Mouse (Mus musculus): ENCODE data around the gene Optc. TPM values are rescaled to one million over a fixed set of nuclear protein-coding genes. Genes with fewer than 3 reads are reported as not detected.

Optc gene
- 1.7 and 1.8 TPM in 2 replicates for polyA plus RNA-seq (2015; fragmentation: Nextera tagmentation; extraction: Ambion mirVana)

DNA sequence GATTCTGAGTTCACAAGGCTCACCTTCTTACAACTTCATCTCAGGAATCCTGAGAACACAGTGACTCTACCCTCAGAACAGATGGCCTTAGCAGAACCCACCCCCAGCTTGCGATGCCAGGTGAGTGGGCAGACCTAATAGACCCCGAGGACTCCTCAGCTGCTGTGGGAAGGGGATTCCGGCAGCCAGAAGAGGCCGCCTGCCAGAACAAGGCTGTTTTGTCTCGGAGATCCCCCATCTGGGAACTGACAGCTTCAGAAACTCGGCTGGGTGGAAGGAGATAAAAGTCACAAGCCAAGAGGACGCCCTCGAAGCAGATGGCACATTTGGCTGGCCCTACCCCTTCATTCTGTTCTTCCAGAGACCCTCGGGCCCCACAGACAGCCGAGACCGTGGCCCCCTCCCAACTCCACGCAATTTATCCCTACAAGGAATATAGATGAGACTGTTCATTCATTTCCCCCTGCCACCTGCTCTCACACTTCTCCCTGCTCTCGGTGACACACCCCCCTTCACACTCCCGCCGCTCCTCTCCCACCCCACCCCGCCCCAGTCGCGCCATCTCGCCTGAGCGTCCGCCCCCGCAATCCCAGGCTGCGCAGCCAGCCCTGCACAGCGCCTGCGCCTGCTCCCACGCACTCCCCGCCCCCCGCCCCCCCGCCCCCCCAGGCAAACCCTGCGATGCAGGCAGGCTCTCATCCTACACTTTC lies at the start of gene Optc:
Gene Optc, minus strand, starts transcription at position 51 of the 710 bp plus-strand sequence.
- H3K9ac ChIP-seq, result peak within 1 kb of the TSS; percentile 19; the same call in 1 of the 2 replicates
- H3K4me1 ChIP-seq, result peaks cover 28% of the 10 kb centered on the region
- no peaks in the 10 kb centered on the region for H3K27me3 ChIP-seq (replicated peaks)
- peak within 1 kb of the TSS; percentile 87 for H3K27ac ChIP-seq
- H3K4me2 ChIP-seq, result peak within 1 kb of the TSS; percentile 91
- H3K36me3 ChIP-seq, result no peaks in the 10 kb centered on the region
- ATAC-seq (ENCODE audit: insufficient read depth, low FRiP score, low read depth), result peak; percentile 69
- H3K9me3 ChIP-seq, result no peaks in the 10 kb centered on the region
- WGBS, result 6% methylated on average over 27 of the region's 30 CpGs
- H3K4me3 ChIP-seq (replicated peaks), result peak within 1 kb of the TSS; percentile 41

DNA sequence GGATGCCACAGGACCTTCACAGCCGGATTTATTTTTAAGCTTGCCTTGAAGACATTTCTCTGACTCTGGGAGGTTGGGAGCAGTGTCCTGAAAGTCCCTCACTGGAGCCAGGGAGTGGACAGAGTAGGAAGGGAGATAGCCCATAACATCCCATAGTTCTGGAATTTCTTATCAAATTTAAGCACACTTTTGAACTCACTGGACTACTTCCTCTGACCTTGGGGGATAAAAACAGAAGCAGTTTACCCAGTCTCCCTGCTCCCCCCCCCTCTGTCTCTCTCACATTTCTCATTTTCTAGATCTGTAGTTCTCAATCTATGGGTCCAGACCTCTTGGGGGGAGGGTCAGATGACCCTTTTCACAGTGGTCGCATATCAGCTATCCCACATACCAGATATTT lies 46.2 kb upstream of the Optc start:
- WGBS, result 51% methylated on average over 2 of the region's 2 CpGs
- H3K4me1 ChIP-seq, result peaks cover 8% of the 10 kb centered on the region; the same call in 1 of the 2 replicates
- no peaks in the 10 kb centered on the region for H3K9me3 ChIP-seq
- ATAC-seq (ENCODE audit: insufficient read depth, low FRiP score, low read depth), result no peak
- no peak overlapping the region for H3K4me3 ChIP-seq (replicated peaks)
- H3K36me3 ChIP-seq, result no peaks in the 10 kb centered on the region
- H3K4me2 ChIP-seq, result no peak overlapping the region
- no peak overlapping the region for H3K9ac ChIP-seq
- H3K27ac ChIP-seq, result no peak overlapping the region
- H3K27me3 ChIP-seq (replicated peaks), result no peaks in the 10 kb centered on the region

DNA sequence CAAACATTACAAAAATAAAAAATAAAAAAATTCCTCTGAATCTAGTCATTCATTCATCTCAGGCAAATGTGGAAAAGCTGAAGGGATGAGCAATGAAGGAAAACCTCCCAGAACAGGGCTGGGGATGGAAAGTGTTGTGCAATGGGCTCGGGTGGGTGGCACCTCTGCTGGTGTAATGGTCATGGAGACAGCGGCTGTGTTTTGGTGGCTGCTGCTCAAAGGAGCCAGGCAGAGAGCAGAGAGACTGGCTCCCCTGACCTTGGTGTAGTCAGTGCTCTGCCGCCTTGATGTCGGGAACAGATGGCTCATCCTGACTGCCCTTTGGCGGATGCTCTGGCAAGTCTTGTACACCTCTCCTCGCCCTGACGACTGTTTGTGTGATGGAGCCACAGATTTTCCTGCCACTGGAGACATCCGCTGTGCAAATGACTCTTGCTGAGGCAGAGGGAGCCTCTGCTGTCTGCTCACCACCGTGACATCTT lies 45.5 kb upstream of the Optc start:
- no peak overlapping the region for H3K4me3 ChIP-seq (replicated peaks)
- 45% methylated on average over 9 of the region's 9 CpGs for WGBS
- H3K9me3 ChIP-seq, result no peaks in the 10 kb centered on the region
- no peaks in the 10 kb centered on the region for H3K27me3 ChIP-seq (replicated peaks)
- no peaks in the 10 kb centered on the region for H3K36me3 ChIP-seq
- no peak overlapping the region for H3K4me2 ChIP-seq
- peaks cover 8% of the 10 kb centered on the region; the same call in 1 of the 2 replicates for H3K4me1 ChIP-seq
- no peak overlapping the region for H3K27ac ChIP-seq
- no peak; the same call in 1 of the 2 replicates for ATAC-seq (ENCODE audit: insufficient read depth, low FRiP score, low read depth)
- H3K9ac ChIP-seq, result no peak overlapping the region

DNA sequence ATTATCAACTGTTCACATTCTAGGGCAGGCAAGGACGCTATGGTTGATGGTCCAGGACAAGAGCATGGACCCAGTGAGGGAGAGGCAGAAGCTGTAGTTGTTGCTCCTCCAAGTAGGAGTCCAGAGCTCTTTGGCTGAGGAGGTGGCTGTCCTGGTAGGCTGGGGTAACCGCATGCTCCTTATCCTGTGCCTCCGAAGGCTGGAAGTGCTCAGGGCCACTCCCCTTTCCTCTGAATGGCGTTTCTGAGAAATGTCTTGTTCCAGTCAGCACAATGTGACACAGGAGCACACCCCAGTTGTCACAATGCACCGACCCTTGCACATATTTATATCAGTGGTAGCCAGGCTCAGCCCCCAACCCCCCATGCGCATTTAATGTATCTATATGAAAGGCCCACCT lies 43.8 kb upstream of the Optc start:
- Histone ChIP-seq H3K9ac (no peak overlapping the region), H3K27ac (no peak overlapping the region), H3K4me2 (no peak overlapping the region), H3K36me3 (no peaks in the 10 kb centered on the region), H3K9me3 (no peaks in the 10 kb centered on the region), H3K27me3 (replicated peaks) (no peaks in the 10 kb centered on the region), H3K4me3 (replicated peaks) (no peak overlapping the region), H3K4me1 (peaks cover 8% of the 10 kb centered on the region; the same call in 1 of the 2 replicates)
- 48% methylated on average over 6 of the region's 6 CpGs for WGBS
- 0 out of 2 replicates have a peak, but pooled peaks have one; percentile 50 for ATAC-seq (ENCODE audit: insufficient read depth, low FRiP score, low read depth)

DNA sequence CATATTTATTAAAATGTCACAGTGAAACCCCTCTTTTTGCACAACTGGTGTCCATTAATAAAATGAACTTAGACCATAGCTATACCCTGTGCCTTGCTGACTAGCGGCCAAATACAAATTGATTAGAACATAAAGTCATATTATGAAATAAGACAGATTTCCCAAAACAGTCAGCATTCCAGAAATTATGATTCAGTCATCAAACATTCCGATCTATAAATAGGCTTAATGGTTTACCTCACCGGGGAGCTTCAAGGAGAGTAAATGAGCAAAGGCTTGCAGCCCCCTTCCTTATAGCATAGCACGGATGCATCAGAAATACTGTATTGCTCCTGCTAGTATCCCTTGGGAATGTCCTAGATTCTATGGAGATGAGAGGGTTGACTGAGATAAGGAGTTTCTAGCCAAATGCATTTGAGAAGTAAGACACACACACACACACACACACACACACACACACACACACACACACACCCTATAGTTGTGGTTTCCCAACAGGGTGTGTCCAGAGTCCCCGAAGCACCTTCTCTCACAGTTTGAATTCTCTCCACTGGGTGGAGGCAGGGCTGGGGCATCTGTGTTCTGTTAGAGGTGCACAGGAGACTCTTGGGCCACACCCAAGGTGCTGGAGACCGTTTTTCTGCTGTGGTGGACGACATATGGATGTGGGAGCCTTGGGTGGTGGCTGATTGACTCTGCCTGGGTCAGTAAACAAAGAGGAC lies 42.4 kb upstream of the Optc start:
- H3K4me2 ChIP-seq, result no peak overlapping the region
- no peak overlapping the region for H3K4me3 ChIP-seq (replicated peaks)
- H3K36me3 ChIP-seq, result no peaks in the 10 kb centered on the region
- H3K9ac ChIP-seq, result no peak overlapping the region
- 44% methylated on average over 7 of the region's 7 CpGs for WGBS
- no peak overlapping the region for H3K27ac ChIP-seq
- peak; percentile 72; the same call in 1 of the 2 replicates for ATAC-seq (ENCODE audit: insufficient read depth, low FRiP score, low read depth)
- H3K4me1 ChIP-seq, result peaks cover 8% of the 10 kb centered on the region; the same call in 1 of the 2 replicates
- H3K9me3 ChIP-seq, result no peaks in the 10 kb centered on the region
- no peaks in the 10 kb centered on the region for H3K27me3 ChIP-seq (replicated peaks)

DNA sequence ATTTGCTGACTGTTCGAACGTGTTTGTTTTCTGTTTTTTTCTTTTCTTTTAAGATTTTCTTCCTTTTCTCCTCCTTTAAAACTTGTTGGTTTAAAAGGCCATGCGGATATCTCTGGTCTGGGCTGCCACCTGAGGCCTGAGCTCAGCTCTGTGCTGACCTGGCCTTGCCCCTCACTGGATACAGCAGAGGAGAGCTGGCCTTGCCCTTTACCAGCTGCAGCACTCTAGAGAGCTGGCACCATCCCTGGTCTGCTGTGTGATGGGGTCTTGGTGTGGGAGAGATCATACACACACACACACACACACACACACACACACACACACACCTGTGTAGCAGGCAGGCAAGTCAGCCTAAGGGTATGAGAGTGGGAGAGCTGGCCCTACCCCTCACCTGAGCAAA lies 37.3 kb upstream of the Optc start:
- Histone ChIP-seq H3K36me3 (no peaks in the 10 kb centered on the region), H3K4me3 (replicated peaks) (no peak overlapping the region), H3K27me3 (replicated peaks) (no peaks in the 10 kb centered on the region), H3K4me1 (0 out of 2 replicates have a peak, but pooled peaks cover 11% of the 10 kb centered on the region), H3K27ac (no peak overlapping the region), H3K9me3 (no peaks in the 10 kb centered on the region), H3K9ac (no peak overlapping the region), H3K4me2 (no peak overlapping the region)
- ATAC-seq (ENCODE audit: insufficient read depth, low FRiP score, low read depth), result no peak; the same call in 1 of the 2 replicates
- 88% methylated on average over 3 of the region's 3 CpGs for WGBS

DNA sequence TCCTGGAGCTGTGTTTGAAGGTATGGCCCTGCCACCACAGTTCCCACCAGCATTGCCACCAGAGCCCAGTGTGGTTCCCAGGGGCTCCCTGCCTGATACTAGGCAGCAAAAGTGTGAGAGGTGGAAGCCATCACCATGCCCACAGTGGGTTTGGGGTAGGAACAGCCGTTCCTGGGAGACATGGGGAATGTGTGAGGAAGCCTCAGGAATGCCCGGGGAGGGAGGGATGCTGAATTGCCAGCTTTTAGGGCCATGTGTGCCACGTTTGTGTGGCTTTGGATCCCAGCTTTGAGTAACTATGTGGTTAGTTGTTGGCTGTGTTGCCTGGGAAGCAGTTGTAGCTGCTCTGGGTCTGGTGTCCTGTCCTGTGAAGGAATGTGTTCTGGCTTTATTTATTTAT lies 34.1 kb upstream of the Optc start:
- Histone ChIP-seq H3K4me2 (no peak overlapping the region), H3K27ac (no peak overlapping the region), H3K9ac (no peak overlapping the region), H3K36me3 (no peaks in the 10 kb centered on the region), H3K4me1 (0 out of 2 replicates have a peak, but pooled peaks cover 11% of the 10 kb centered on the region), H3K4me3 (replicated peaks) (no peak overlapping the region), H3K27me3 (replicated peaks) (no peaks in the 10 kb centered on the region), H3K9me3 (no peaks in the 10 kb centered on the region)
- WGBS, result 86% methylated on average over 3 of the region's 3 CpGs
- ATAC-seq (ENCODE audit: insufficient read depth, low FRiP score, low read depth), result no peak

DNA sequence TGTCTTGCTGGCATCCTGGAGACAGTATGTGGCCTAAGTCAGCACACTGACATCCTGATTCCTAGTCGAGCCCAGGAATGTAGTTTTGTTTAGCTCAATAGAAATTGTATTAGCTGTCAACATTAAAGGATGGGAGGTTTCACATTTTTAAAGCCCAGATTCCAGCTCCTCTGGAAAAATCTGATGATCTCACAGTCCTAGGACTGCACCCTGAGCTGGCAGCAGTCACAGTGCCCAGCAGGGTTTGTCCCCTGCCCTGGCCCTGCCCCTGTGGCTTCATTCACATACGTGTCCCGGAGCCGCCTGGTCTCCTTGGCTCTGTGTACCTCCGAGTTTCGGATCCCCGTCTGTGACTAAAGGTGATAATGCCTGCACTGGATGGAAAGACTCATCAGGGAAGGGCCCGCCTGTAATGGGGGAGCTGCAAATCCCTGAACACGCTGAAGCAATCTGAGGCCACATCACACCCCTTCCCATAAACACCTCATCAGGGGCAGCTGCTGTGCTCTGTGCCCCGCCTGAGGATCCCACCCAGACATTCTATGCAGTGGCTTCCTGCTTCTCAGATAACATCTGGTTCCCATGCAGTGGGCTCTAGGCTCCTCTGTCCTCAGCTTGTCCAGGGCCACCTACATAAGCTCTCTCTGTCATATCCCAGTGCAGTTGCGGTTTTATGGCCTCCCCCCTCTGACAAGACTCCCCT lies 33.5 kb upstream of the Optc start:
- no peak overlapping the region for H3K4me3 ChIP-seq (replicated peaks)
- 62% methylated on average over 11 of the region's 11 CpGs for WGBS
- H3K9ac ChIP-seq, result no peak overlapping the region
- H3K27me3 ChIP-seq (replicated peaks), result no peaks in the 10 kb centered on the region
- no peak for ATAC-seq (ENCODE audit: insufficient read depth, low FRiP score, low read depth)
- H3K27ac ChIP-seq, result no peak overlapping the region
- 0 out of 2 replicates have a peak, but pooled peaks cover 11% of the 10 kb centered on the region for H3K4me1 ChIP-seq
- H3K36me3 ChIP-seq, result no peaks in the 10 kb centered on the region
- H3K4me2 ChIP-seq, result no peak overlapping the region
- no peaks in the 10 kb centered on the region for H3K9me3 ChIP-seq

DNA sequence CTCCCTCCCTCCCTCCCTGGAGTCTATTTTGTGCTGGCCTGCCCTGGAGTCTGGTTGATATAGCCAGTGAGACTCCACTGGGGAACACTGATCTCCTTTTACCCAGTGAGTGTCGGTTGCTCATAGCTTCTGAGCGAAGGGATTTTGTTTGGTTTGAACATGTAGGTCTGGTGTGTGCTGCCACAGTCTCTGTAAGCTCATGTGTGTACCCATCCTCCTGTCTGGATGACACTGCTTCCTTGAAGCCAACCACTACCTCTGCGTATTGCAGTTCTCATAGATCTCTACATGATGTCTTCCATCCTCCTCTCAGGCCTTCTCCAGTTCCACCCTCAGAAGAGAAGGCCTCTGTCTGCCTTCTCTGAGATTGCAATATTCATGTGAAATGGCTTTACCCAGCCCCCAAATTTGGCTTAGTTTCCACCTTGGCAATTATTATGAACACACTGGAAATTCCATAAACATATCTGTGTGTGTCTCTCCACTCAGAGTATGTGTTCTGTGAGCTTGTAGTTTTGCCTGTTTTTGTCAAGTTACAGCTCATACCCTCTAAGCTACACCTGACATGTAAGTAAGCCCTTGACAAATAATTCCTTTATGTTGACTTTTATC lies 32.8 kb upstream of the Optc start:
- H3K27ac ChIP-seq, result no peak overlapping the region
- WGBS, result 71% methylated on average over 3 of the region's 3 CpGs

DNA sequence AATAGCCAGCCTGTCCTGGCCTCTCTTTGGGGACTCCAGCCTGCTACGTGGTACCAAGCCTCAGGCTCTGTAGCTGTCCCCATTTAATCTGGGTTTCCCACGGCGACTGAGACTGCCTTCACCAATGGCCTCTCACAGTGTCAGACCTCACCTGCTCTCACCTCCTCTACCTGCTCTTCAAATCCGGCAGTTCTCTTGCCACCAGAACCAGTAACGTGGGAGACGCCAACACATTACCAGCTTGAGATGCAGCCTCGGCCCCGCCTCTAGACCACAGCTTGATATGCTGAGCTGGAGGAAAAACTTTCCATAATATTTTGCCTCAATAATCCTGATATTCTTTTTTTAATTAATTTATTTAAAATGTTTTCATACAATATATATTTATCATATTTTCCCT lies 31.9 kb upstream of the Optc start:
- Histone ChIP-seq H3K4me3 (replicated peaks) (no peak overlapping the region), H3K36me3 (no peaks in the 10 kb centered on the region), H3K27ac (no peak overlapping the region), H3K27me3 (replicated peaks) (no peaks in the 10 kb centered on the region), H3K9me3 (no peaks in the 10 kb centered on the region), H3K4me1 (0 out of 2 replicates have a peak, but pooled peaks cover 11% of the 10 kb centered on the region), H3K4me2 (no peak overlapping the region), H3K9ac (no peak overlapping the region)
- WGBS, result 82% methylated on average over 8 of the region's 8 CpGs
- ATAC-seq (ENCODE audit: insufficient read depth, low FRiP score, low read depth), result no peak

More for the DNA sequence above, 32.8 kb upstream of the Optc start:
- no peak for ATAC-seq (ENCODE audit: insufficient read depth, low FRiP score, low read depth)
- H3K4me3 ChIP-seq (replicated peaks), result no peak overlapping the region
- H3K9me3 ChIP-seq, result no peaks in the 10 kb centered on the region
- H3K4me2 ChIP-seq, result no peak overlapping the region
- no peaks in the 10 kb centered on the region for H3K36me3 ChIP-seq
- no peaks in the 10 kb centered on the region for H3K27me3 ChIP-seq (replicated peaks)
- H3K9ac ChIP-seq, result no peak overlapping the region
- 0 out of 2 replicates have a peak, but pooled peaks cover 11% of the 10 kb centered on the region for H3K4me1 ChIP-seq

DNA sequence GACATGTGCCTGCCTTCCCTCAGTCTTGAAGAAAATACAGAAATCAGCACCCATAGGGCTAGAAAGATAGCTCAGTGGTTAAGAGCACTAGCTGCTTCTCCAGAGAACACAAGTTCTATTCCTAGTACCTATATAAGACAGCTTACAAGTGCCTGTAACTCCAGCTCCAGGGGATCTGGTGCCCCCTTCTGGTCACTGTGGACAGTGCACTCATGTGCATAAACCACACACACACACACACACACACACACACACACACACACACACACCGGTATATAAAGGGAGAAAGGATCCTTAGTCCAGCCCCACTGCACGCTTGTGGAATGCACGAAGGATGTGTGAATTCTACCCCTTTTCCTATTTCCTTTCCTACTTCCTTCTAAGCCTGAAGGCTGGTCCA lies 28.4 kb upstream of the Optc start:
- WGBS, result 96% methylated on average over 3 of the region's 3 CpGs
- H3K4me1 ChIP-seq, result peaks cover 7% of the 10 kb centered on the region
- no peak for ATAC-seq (ENCODE audit: insufficient read depth, low FRiP score, low read depth)
- no peak overlapping the region for H3K4me2 ChIP-seq
- no peaks in the 10 kb centered on the region for H3K36me3 ChIP-seq
- H3K27me3 ChIP-seq (replicated peaks), result no peaks in the 10 kb centered on the region
- no peaks in the 10 kb centered on the region for H3K9me3 ChIP-seq
- H3K27ac ChIP-seq, result no peak overlapping the region
- H3K9ac ChIP-seq, result no peak overlapping the region
- H3K4me3 ChIP-seq (replicated peaks), result no peak overlapping the region

Data from stomach, embryonic 15.5 days (tissue).